Mouse (Mus musculus) lung, postnatal 0 days (tissue): ENCODE measurements around the gene Cd164l2.

Source experiments
- CTCF ChIP-seq: IDR thresholded peaks from 2 replicates; pipeline ENCODE4 v1.5.1; 2016; ENCODE audit warnings: antibody characterized with exemption, mild to moderate bottlenecking
- EP300 ChIP-seq: IDR thresholded peaks from 2 replicates; pipeline ENCODE4 v1.6.1; 2016; ENCODE audit warnings: antibody characterized with exemption, mild to moderate bottlenecking, control low read depth

DNA sequence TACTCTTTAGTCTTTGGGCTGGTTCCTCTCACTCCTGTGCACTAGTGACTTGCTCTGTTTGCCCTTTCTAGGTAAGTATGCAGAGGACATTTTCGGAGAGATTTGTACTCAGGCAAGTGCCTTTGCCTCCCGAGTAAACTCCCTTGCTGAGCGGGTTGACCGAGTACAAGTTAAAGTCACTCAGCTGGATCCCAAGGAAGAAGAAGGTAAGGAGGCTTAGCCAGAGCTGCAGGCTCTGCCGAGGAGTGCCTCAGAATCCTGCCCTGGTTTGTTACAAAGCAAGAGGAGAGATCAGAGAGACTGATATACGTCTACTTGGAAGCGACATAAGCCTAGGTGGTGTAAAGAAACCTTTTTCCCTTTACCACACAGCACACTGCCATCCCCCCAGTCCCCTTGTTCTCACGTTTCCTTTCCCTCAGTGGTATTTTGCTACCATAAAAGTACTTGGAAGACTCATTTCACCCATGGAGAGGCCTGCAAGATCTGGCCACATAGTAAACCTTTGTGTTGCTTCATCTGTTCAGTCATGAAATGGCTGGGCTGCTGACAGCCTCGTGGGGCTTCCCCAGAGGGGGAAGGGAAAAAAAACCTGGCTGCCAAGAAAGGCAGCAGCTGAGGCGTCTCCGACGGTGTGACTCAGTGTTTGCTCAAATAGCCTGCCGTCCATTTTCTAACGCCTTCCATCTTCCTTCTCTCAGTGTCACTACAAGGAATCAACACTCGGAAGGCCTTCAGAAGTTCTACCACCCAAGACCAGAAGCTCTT lies 26.8 kb upstream of the Cd164l2 start:
- peak; percentile 62; the same call in 1 of the 2 replicates for TF ChIP-seq EP300
- TF ChIP-seq CTCF = no peak
